Mouse (Mus musculus): ENCODE measurements around the gene Pcdh7. TPM values are rescaled to one million over a fixed set of nuclear protein-coding genes. Genes with fewer than 3 reads are reported as not detected.

Gene Pcdh7
- polyA plus RNA-seq, 1 experiment, result 3.7 TPM

DNA sequence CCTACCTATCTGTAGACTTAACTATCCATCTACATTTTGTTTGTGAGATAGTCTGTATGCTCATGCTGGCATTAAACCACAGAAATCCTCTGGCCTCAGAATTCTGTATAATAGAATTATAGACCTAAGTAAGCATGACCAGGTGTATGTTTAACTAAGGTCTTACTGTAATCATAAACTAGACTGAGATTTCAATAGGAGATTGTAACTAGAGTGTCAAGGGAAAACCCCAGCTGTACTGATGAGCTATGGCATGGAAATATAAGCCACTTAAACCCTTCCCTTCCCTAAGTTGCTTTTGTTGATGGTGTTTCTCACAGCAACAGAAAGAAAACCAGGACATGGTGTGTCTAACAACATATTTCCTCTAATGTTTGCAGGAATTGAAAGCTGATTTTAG, 78.6 kb downstream of the Pcdh7 start:
- TF ChIP-seq POLR2A (IDR thresholded peaks at IDR 0.05; ENCODE audit: borderline replicate concordance, control insufficient read depth, low read depth, low read length) (no peak), CTCF (IDR thresholded peaks at IDR 0.05; ENCODE audit: control insufficient read depth, insufficient read depth, low read length) (no peak)
- Histone ChIP-seq H3K4me1 (ENCODE audit: control insufficient read depth, insufficient read depth, low read length) (no peaks in the 10 kb centered on the region), H3K4me3 (replicated peaks; ENCODE audit: control insufficient read depth, low read depth, low read length) (no peak overlapping the region), H3K27ac (ENCODE audit: control insufficient read depth, insufficient read depth, low read depth, low read length, poor library complexity) (no peak overlapping the region)

GRCm38 (mm10) chr5:57797951-57798670, 80.3 kb downstream of the Pcdh7 start:
- no peaks in the 10 kb centered on the region for H3K4me1 ChIP-seq (ENCODE audit: control insufficient read depth, insufficient read depth, low read length)
- WGBS, result 75% methylated on average over 7 of the region's 7 CpGs
- TF ChIP-seq CTCF (IDR thresholded peaks at IDR 0.05; ENCODE audit: control insufficient read depth, insufficient read depth, low read length) (no peak), POLR2A (IDR thresholded peaks at IDR 0.05; ENCODE audit: borderline replicate concordance, control insufficient read depth, low read depth, low read length) (no peak)
- no peak overlapping the region for H3K27ac ChIP-seq (ENCODE audit: control insufficient read depth, insufficient read depth, low read depth, low read length, poor library complexity)
- no peak overlapping the region for H3K4me3 ChIP-seq (replicated peaks; ENCODE audit: control insufficient read depth, low read depth, low read length)

DNA sequence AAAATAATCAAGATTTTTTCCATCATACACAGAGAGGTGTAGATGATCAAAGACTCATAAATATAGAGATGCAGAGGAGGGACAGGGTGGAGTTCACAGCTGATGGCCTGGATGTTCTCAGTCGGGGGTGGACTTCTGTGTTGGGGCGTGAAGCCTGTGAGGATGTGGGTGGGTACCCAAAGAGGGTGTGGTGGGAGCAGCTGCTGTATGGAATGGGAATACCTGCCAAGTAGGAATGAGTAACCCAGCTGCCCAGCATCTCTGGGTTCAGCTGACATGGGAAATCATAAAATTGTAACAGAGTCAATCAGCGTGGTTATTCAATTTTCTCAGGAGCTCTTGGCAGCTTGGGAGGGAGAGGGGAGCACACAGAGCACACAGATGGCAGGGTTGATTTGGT, 85.3 kb downstream of the Pcdh7 start:
- 84% methylated on average over 3 of the region's 3 CpGs for WGBS
- H3K4me1 ChIP-seq (ENCODE audit: control insufficient read depth, insufficient read depth, low read length), result no peaks in the 10 kb centered on the region
- H3K27ac ChIP-seq (ENCODE audit: control insufficient read depth, insufficient read depth, low read depth, low read length, poor library complexity), result no peak overlapping the region
- H3K4me3 ChIP-seq (replicated peaks; ENCODE audit: control insufficient read depth, low read depth, low read length), result no peak overlapping the region
- TF ChIP-seq POLR2A (IDR thresholded peaks at IDR 0.05; ENCODE audit: borderline replicate concordance, control insufficient read depth, low read depth, low read length) (no peak), CTCF (IDR thresholded peaks at IDR 0.05; ENCODE audit: control insufficient read depth, insufficient read depth, low read length) (no peak)

GRCm38 (mm10) chr5:57803890-57804289, 86.1 kb downstream of the Pcdh7 start:
- WGBS, result 86% methylated on average over 5 of the region's 5 CpGs
- no peak for TF ChIP-seq CTCF (IDR thresholded peaks at IDR 0.05; ENCODE audit: control insufficient read depth, insufficient read depth, low read length)
- no peak for TF ChIP-seq POLR2A (IDR thresholded peaks at IDR 0.05; ENCODE audit: borderline replicate concordance, control insufficient read depth, low read depth, low read length)
- Histone ChIP-seq H3K4me1 (ENCODE audit: control insufficient read depth, insufficient read depth, low read length) (no peaks in the 10 kb centered on the region), H3K27ac (ENCODE audit: control insufficient read depth, insufficient read depth, low read depth, low read length, poor library complexity) (no peak overlapping the region), H3K4me3 (replicated peaks; ENCODE audit: control insufficient read depth, low read depth, low read length) (no peak overlapping the region)

DNA sequence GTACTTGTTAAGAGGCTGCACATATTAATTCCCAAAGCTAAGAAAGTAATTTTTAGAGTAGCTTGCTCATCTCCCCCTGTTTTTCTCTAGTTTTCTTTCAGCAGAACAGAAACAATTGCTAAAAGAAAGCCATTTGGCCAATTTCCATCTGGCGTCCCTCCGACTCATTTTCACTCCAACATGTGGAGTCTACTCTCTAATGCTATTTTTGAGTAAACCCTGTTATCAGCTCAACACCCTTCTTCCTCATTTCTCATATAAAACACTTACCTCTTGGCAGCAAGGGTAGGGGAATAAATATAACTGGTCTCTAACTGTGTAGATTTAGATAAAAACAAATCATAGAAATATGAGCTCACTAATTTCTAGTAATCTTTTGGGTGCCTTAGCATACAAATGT, 89.6 kb downstream of the Pcdh7 start:
- Histone ChIP-seq H3K27ac (ENCODE audit: control insufficient read depth, insufficient read depth, low read depth, low read length, poor library complexity) (no peak overlapping the region), H3K4me1 (ENCODE audit: control insufficient read depth, insufficient read depth, low read length) (no peaks in the 10 kb centered on the region), H3K4me3 (replicated peaks; ENCODE audit: control insufficient read depth, low read depth, low read length) (no peak overlapping the region)
- WGBS, result 22% methylated on average over 2 of the region's 2 CpGs
- no peak for TF ChIP-seq CTCF (IDR thresholded peaks at IDR 0.05; ENCODE audit: control insufficient read depth, insufficient read depth, low read length)
- no peak for TF ChIP-seq POLR2A (IDR thresholded peaks at IDR 0.05; ENCODE audit: borderline replicate concordance, control insufficient read depth, low read depth, low read length)

DNA sequence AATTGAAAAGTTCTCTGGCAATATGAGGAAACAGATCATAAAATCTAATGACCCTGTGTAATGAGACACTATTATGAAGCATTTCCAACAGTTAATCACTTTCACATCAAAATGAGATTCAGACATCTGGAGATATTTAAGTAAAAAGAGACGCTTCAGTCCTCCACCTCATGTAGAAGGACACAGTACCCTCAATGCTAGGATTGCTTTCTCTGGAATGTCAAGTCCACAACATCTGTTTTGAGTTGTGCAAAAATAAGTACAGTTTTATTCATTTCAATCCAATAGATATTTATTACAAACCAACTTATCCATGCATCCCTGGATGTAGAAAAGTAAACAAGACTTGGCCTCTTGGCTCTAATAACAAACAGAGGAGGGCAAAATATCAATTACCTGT, 92.9 kb downstream of the Pcdh7 start:
- no peaks in the 10 kb centered on the region for H3K4me1 ChIP-seq (ENCODE audit: control insufficient read depth, insufficient read depth, low read length)
- WGBS, result 80% methylated on average over 1 of the region's 1 CpGs
- no peak overlapping the region for H3K27ac ChIP-seq (ENCODE audit: control insufficient read depth, insufficient read depth, low read depth, low read length, poor library complexity)
- H3K4me3 ChIP-seq (replicated peaks; ENCODE audit: control insufficient read depth, low read depth, low read length), result no peak overlapping the region
- TF ChIP-seq POLR2A (IDR thresholded peaks at IDR 0.05; ENCODE audit: borderline replicate concordance, control insufficient read depth, low read depth, low read length), result no peak
- no peak for TF ChIP-seq CTCF (IDR thresholded peaks at IDR 0.05; ENCODE audit: control insufficient read depth, insufficient read depth, low read length)

GRCm38 (mm10) chr5:57815964-57816589, 98.3 kb downstream of the Pcdh7 start:
- H3K4me1 ChIP-seq (ENCODE audit: control insufficient read depth, insufficient read depth, low read length), result no peaks in the 10 kb centered on the region
- TF ChIP-seq CTCF (IDR thresholded peaks at IDR 0.05; ENCODE audit: control insufficient read depth, insufficient read depth, low read length), result no peak
- TF ChIP-seq POLR2A (IDR thresholded peaks at IDR 0.05; ENCODE audit: borderline replicate concordance, control insufficient read depth, low read depth, low read length), result no peak
- H3K27ac ChIP-seq (ENCODE audit: control insufficient read depth, insufficient read depth, low read depth, low read length, poor library complexity), result no peak overlapping the region
- no peak overlapping the region for H3K4me3 ChIP-seq (replicated peaks; ENCODE audit: control insufficient read depth, low read depth, low read length)
- WGBS, result 36% methylated on average over 5 of the region's 5 CpGs

GRCm38 (mm10) chr5:57819788-57820187, 102.0 kb downstream of the Pcdh7 start:
- Histone ChIP-seq H3K4me1 (ENCODE audit: control insufficient read depth, insufficient read depth, low read length) (no peaks in the 10 kb centered on the region), H3K4me3 (replicated peaks; ENCODE audit: control insufficient read depth, low read depth, low read length) (no peak overlapping the region), H3K27ac (ENCODE audit: control insufficient read depth, insufficient read depth, low read depth, low read length, poor library complexity) (no peak overlapping the region)
- TF ChIP-seq CTCF (IDR thresholded peaks at IDR 0.05; ENCODE audit: control insufficient read depth, insufficient read depth, low read length) (no peak), POLR2A (IDR thresholded peaks at IDR 0.05; ENCODE audit: borderline replicate concordance, control insufficient read depth, low read depth, low read length) (no peak)
- WGBS, result 78% methylated on average over 2 of the region's 2 CpGs
